28 mouse cellular contexts compared by ENCODE assay signal in the genomic region with DNA sequence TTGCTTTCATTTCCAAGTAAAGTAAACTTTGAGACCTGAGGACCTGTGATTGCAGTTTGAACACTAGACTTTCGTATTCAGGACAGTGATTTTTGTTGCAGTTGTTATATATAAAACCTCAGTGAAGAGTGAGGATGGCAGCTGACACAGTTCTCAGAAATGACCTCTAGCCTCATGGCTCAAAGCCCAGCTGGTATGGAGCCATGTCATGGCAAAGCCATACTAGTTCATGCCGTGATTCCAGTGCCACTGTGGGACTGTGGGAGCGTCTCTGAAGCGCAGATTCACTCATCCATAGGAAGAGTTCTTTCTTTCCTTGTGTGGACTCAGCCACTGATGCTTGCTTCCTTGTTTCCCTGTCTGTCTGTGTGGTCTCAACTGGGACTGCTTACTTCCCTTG. TPM values are rescaled to one million over a fixed set of nuclear protein-coding genes. Genes with fewer than 3 reads are reported as not detected.
DNase-seq lines count a peak whose midpoint lies in the region; TF ChIP-seq lines count a peak whose summit lies in the region.
"Had no signal": no experiment of that assay in that cellular context is flagged by ENCODE, and none has a peak within 500 bp of the region (broad histone marks: within the 10 kb centered on the region; RNA-seq: fewer than 3 reads in every experiment).

No protein-coding gene starts in this region.

- no peaks in the 10 kb centered on the region for H3K79me2 ChIP-seq in macrophage (ENCODE audit: inconsistent target)

- H3K4me3 ChIP-seq in kidney, adult 2 months (ENCODE audit: insufficient read depth, low read depth, low read length): no peak overlapping the region
- H3K4me3 ChIP-seq in macrophage (ENCODE audit: inconsistent target): no peak overlapping the region
- H3K4me3 ChIP-seq: embryonic facial prominence, embryonic 10.5 days; embryonic facial prominence, embryonic 13.5 days; erythroblast, embryonic 14.5 days; forebrain, embryonic 12.5 days; forebrain, embryonic 15.5 days; heart, embryonic 12.5 days; heart, embryonic 15.5 days; hindbrain, embryonic 10.5 days; hindbrain, embryonic 13.5 days; intestine, embryonic 15.5 days had no signal

- H3K27ac ChIP-seq in kidney, adult 2 months (ENCODE audit: insufficient read depth, low read depth, low read length): no peak overlapping the region
- H3K27ac ChIP-seq in macrophage: peak overlapping the region; percentile 34
- H3K27ac ChIP-seq: embryonic facial prominence, embryonic 10.5 days; embryonic facial prominence, embryonic 13.5 days; forebrain, embryonic 12.5 days; forebrain, embryonic 15.5 days; heart, embryonic 15.5 days; hindbrain, embryonic 10.5 days; hindbrain, embryonic 13.5 days; intestine, embryonic 15.5 days had no signal

- peak; percentile 29 for DNase-seq in adrenal gland, adult 2 months
- DNase-seq in adrenal gland, postnatal 4 days (ENCODE audit: low spot score in 2 of 2): no peak
- DNase-seq in kidney, adult 2 months: peak; percentile 7
- no peak for DNase-seq in kidney, postnatal 4 days
- DNase-seq in adrenal gland, postnatal 25 days: peak; percentile 5
- DNase-seq in layer of hippocampus, adult 18-20 months (ENCODE audit: low spot score in 2 of 2): no peak
- DNase-seq in cerebellum, adult 9-11 months: no peak
- DNase-seq: cerebellum, adult 11 months; cerebellum, adult 2 months; cerebellum, postnatal 10 days; cerebellum, postnatal 36 days; embryo, embryonic 11 days; gastrocnemius, postnatal 25 days; heart, adult 18-20 months; heart, postnatal 10 days; heart, postnatal 36 days had no signal

- TF ChIP-seq CTCF in kidney, adult 2 months (conservative IDR thresholded peaks at IDR 0.05; ENCODE audit: insufficient read depth, insufficient read length, low read depth, low read length): no peak

- WGBS in kidney, adult 2 months: 74% methylated on average over 4 of the region's 4 CpGs
- WGBS in macrophage (ENCODE audit: missing documents): 97% methylated on average over 4 of the region's 4 CpGs

- no peak for TF ChIP-seq POLR2A in kidney, adult 2 months (IDR thresholded peaks at IDR 0.05; ENCODE audit: low read depth, low read length)

- no peaks in the 10 kb centered on the region for H3K4me1 ChIP-seq in kidney, adult 2 months (ENCODE audit: control insufficient read depth, insufficient read depth, low read length)
- H3K4me1 ChIP-seq: embryonic facial prominence, embryonic 10.5 days; embryonic facial prominence, embryonic 13.5 days; forebrain, embryonic 12.5 days; forebrain, embryonic 15.5 days; heart, embryonic 12.5 days; heart, embryonic 15.5 days; hindbrain, embryonic 10.5 days; hindbrain, embryonic 13.5 days; intestine, embryonic 15.5 days had no signal

- no peaks in the 10 kb centered on the region for H3K27me3 ChIP-seq in kidney, adult 2 months (replicated peaks; ENCODE audit: control insufficient read depth, insufficient read depth, low read length)
- H3K27me3 ChIP-seq: embryonic facial prominence, embryonic 13.5 days; forebrain, embryonic 12.5 days; forebrain, embryonic 15.5 days; heart, embryonic 12.5 days; heart, embryonic 15.5 days; hindbrain, embryonic 13.5 days; intestine, embryonic 15.5 days; Patski had no signal

- H3K36me3 ChIP-seq in kidney, adult 2 months (ENCODE audit: control insufficient read depth, insufficient read depth, low read length): no peaks in the 10 kb centered on the region; the same call in none of the 2 replicates
- H3K36me3 ChIP-seq in macrophage (ENCODE audit: inconsistent target): peaks cover 21% of the 10 kb centered on the region

RNA-seq across cellular contexts. Expression of gene Gars, which starts 16.7 kb away (rescaled TPM):
- 10 to 100 TPM; 78.6 to 92.2 TPM for total RNA-seq in adrenal gland, adult 2 months (2021)
- polyA plus RNA-seq in adrenal gland, adult 2 months (2012; rRNA removed): 32.1 and 48.1 TPM in 2 replicates
- total RNA-seq in adrenal gland, postnatal 4 days (2021): 100 to 1,000 TPM; 101 to 109 TPM
- 31.4 and 35.9 TPM in 2 replicates for polyA plus RNA-seq in kidney, adult 2 months (2012; rRNA removed)
- total RNA-seq in adrenal gland, postnatal 25 days (2021): 81.7 and 85.7 TPM in 2 replicates
- total RNA-seq in macrophage (2018; cell fraction: chromatin; rRNA removed): 10 to 100 TPM in 24 of 26 experiments, 1 to 10 TPM in 2; 9.4 to 65.9 (median 32.9) TPM
- 10 to 100 TPM; 37.7 to 77.4 (median 55.8) TPM for total RNA-seq in macrophage (2018; cell fraction: cytosol; rRNA removed)
- 10 to 100 TPM; 18.5 to 81.5 (median 46.6) TPM for total RNA-seq in macrophage (2018; cell fraction: nucleus; rRNA removed)
- 35.4 to 62.1 TPM (median 43.9 TPM) in 3 replicates for polyA plus RNA-seq in macrophage (2018)
- 100 to 1,000 TPM; 123 to 131 TPM for total RNA-seq in layer of hippocampus, adult 18-20 months (2021)

Comparison
In these comparisons a context has a peak if more than half of its experiments do, and no peak if none do; other contexts are left out.
1. DNase-seq: peak in adrenal gland, adult 2 months (single experiment), kidney, adult 2 months (single experiment) and adrenal gland, postnatal 25 days (single experiment); none in adrenal gland, postnatal 4 days (0 of 2), kidney, postnatal 4 days (0 of 2), layer of hippocampus, adult 18-20 months (0 of 2) and cerebellum, adult 9-11 months (single experiment).